Mouse (Mus musculus): Measurements from ENCODE around the gene Selenoi.
A peak's percentile ranks its signal among the peaks of the same experiment; 100 is the strongest.

GRCm38 (mm10) chr5:30205034-30205433 is 27.3 kb upstream of the Selenoi start:
- TF ChIP-seq TAL1 (IDR thresholded peaks at IDR 0.05; ENCODE audit: low read length) (no peak), EP300 (IDR thresholded peaks at IDR 0.05; ENCODE audit: low read depth in 1 of 2, low read length in 2 of 2) (peak in 1 of 2 experiments; percentile 50; a peak in 2 of 4 replicates), CTCF (IDR thresholded peaks at IDR 0.05 in 2 of 3, conservative IDR thresholded peaks at IDR 0.05 in 1 of 3; ENCODE audit: control insufficient read depth in 1 of 3, insufficient read depth in 1 of 3, low read depth in 2 of 3, low read length in 3 of 3, poor library complexity in 1 of 3, severe bottlenecking in 1 of 3) (no peak), MXI1 (IDR thresholded peaks at IDR 0.05; ENCODE audit: low read depth, low read length) (no peak), E2F4 (IDR thresholded peaks at IDR 0.05; ENCODE audit: borderline replicate concordance, low read depth, low read length) (no peak), ZMIZ1 (IDR thresholded peaks at IDR 0.05; ENCODE audit: low read depth, low read length) (no peak), UBTF (IDR thresholded peaks at IDR 0.05; ENCODE audit: borderline replicate concordance, insufficient read depth, low read depth, low read length) (no peak), POLR2A (IDR thresholded peaks at IDR 0.05; ENCODE audit: control insufficient read depth in 1 of 2, insufficient read depth in 1 of 2, low read depth in 1 of 2, low read length in 2 of 2, poor library complexity in 1 of 2) (no peak), CHD2 (IDR thresholded peaks at IDR 0.05; ENCODE audit: low read length) (no peak), NELFE (IDR thresholded peaks at IDR 0.05; ENCODE audit: low read depth, low read length) (no peak)

All from MEL (cell line).